Mouse (Mus musculus) c-Kit-positive CD71-negative TER-119-negative erythroid progenitor cells, embryonic 14.5 days (primary cell): Measurements from ENCODE around the gene Gkn1.

Experiments used
- DNase-seq: peaks from one replicate; pipeline ENCODE4 v3.0.0-alpha.2; 2013; ENCODE audit warnings: low read depth

The Gkn1 gene

GRCm38 (mm10) chr6:87323381-87323780 is 27.4 kb downstream of the Gkn1 start:
- DNase-seq, result peak; percentile 44

- DNase-seq, result no peak
These were observed 32.1 kb downstream of the Gkn1 start for GRCm38 (mm10) chr6:87318651-87319050.

- no peak for DNase-seq
These were observed 33.8 kb downstream of the Gkn1 start for GRCm38 (mm10) chr6:87316966-87317365.

GRCm38 (mm10) chr6:87312761-87313160 is 38.0 kb downstream of the Gkn1 start:
- no peak for DNase-seq

GRCm38 (mm10) chr6:87304486-87304885 is 46.3 kb downstream of the Gkn1 start:
- no peak for DNase-seq

GRCm38 (mm10) chr6:87302746-87303145 is 48.0 kb downstream of the Gkn1 start:
- no peak for DNase-seq

- DNase-seq, result no peak
These were observed 48.8 kb downstream of the Gkn1 start for GRCm38 (mm10) chr6:87301991-87302390.
